Mouse (Mus musculus) cerebellum, adult (tissue): Measurements from ENCODE around the gene Folh1.
"Not testable (repeated sequence)": the region's sequence is repeated elsewhere in the genome, so short reads cannot be mapped to it uniquely, and the experiment has no call there.

Experiments
- ATAC-seq: cut with Nextera tagmentation; 2 replicates; pipeline ENCODE4 v1.9.2; 2017; ENCODE audit warnings: mild to moderate bottlenecking, moderate library complexity, mixed read lengths; ENCODE audit not compliant: insufficient number of reproducible peaks, low FRiP score, low TSS enrichment

The Folh1 gene

GRCm38 (mm10) chr7:86775617-86776325 lies at the start of gene Folh1:
Gene Folh1 (minus strand): TSS chr7:86775943.
- no peak; the same call in 1 of the 2 replicates for ATAC-seq

- no peak for ATAC-seq
These were observed 40.7 kb upstream of the Folh1 start for GRCm38 (mm10) chr7:86816466-86816865.

GRCm38 (mm10) chr7:86815716-86816115 lies 40.0 kb upstream of the Folh1 start:
- not testable (repeated sequence) for ATAC-seq

- ATAC-seq: not testable (repeated sequence)
These were observed 39.5 kb upstream of the Folh1 start for GRCm38 (mm10) chr7:86815241-86815640.

- ATAC-seq: no peak
These were observed 19.0 kb upstream of the Folh1 start, which contains the start of gene Vmn2r77 for GRCm38 (mm10) chr7:86794727-86795126. Gene Vmn2r77 (plus strand): TSS chr7:86795027.

GRCm38 (mm10) chr7:86771621-86772020 lies 4.1 kb downstream of the Folh1 start:
- no peak for ATAC-seq

GRCm38 (mm10) chr7:86764628-86765027 lies 11.1 kb downstream of the Folh1 start:
- no peak for ATAC-seq

GRCm38 (mm10) chr7:86760751-86761150 lies 15.0 kb downstream of the Folh1 start:
- no peak for ATAC-seq

GRCm38 (mm10) chr7:86725013-86725412 lies 50.7 kb downstream of the Folh1 start:
- ATAC-seq: no peak

GRCm38 (mm10) chr7:86688030-86688429 lies 87.7 kb downstream of the Folh1 start, which contains the start of gene Olfr292:
Gene Olfr292 (plus strand): TSS chr7:86688330.
- no peak for ATAC-seq
